Mouse (Mus musculus) heart, postnatal 14 days (tissue): Measurements from ENCODE around the gene Mmel1. TPM values are rescaled to one million over a fixed set of nuclear protein-coding genes. Genes with fewer than 3 reads are reported as not detected.

Experiments used
- DNase-seq, 2 experiments: peaks; one replicate each; pipeline ENCODE4 v3.0.0; 2021 to 2022
- intact Hi-C: fragments of 180-260 bp; cut with DNase I; formaldehyde crosslinking; loops from one replicate; pipeline ENCODE4 v1.15.1; 2025
- total RNA-seq, 2 experiments: library from RNA; stranded (reverse); gene quantifications; 2 replicates each; pipeline ENCODE4 v1.2.3; 2021

Mmel1 gene
- total RNA-seq, 2 experiments from 2014 or later, result 0.20 TPM; not detected in 1

- no peak for DNase-seq
- intact Hi-C loops, result no loop called here
Measured at GRCm38 (mm10) chr4:154929088-154929660, 59.8 kb downstream of the Mmel1 start.

- DNase-seq, result no peak
- intact Hi-C loops, result no loop called here
Measured at GRCm38 (mm10) chr4:154933306-154933907, 64.0 kb downstream of the Mmel1 start.

- DNase-seq, result no peak
- intact Hi-C loops, result no loop called here
Measured at GRCm38 (mm10) chr4:154934800-154935199, 65.4 kb downstream of the Mmel1 start.

- intact Hi-C loops, result no loop called here
- no peak for DNase-seq
Measured at GRCm38 (mm10) chr4:154935788-154936187, 66.4 kb downstream of the Mmel1 start.

- DNase-seq, result no peak
- intact Hi-C loops, result no loop called here
Measured at GRCm38 (mm10) chr4:154936542-154937255, 67.3 kb downstream of the Mmel1 start.

- intact Hi-C loops, result no loop called here
- no peak for DNase-seq
Measured at GRCm38 (mm10) chr4:154937746-154938145, 68.4 kb downstream of the Mmel1 start.

- no peak for DNase-seq
- intact Hi-C loops, result loop anchor here (5.0 kb wide), 1 partner anchor 47 kb away; no protein-coding TSS in a partner anchor
Measured at GRCm38 (mm10) chr4:154940156-154940555, 70.8 kb downstream of the Mmel1 start.

- intact Hi-C loops, result loop anchor here (5.0 kb wide), 1 partner anchor 45 kb away; no protein-coding TSS in a partner anchor
Measured at GRCm38 (mm10) chr4:154941831-154942230, 72.4 kb downstream of the Mmel1 start.

GRCm38 (mm10) chr4:154942632-154943322 is 73.4 kb downstream of the Mmel1 start:
- no peak for DNase-seq
- intact Hi-C loops, result loop anchor here (5.0 kb wide), 1 partner anchor 45 kb away; no protein-coding TSS in a partner anchor

More at GRCm38 (mm10) chr4:154941831-154942230, 72.4 kb downstream of the Mmel1 start:
- no peak for DNase-seq

- no peak for DNase-seq
- intact Hi-C loops, result loop anchor here (1.0 to 5.0 kb wide), 3 partner anchors 44 to 122 kb away; no protein-coding TSS in a partner anchor
Measured at GRCm38 (mm10) chr4:154943323-154944039, 74.1 kb downstream of the Mmel1 start.

- intact Hi-C loops, result loop anchor here (1.0 to 5.0 kb wide), 3 partner anchors 43 to 121 kb away; no protein-coding TSS in a partner anchor
- DNase-seq, result peak; percentile 72 to 81
Measured at GRCm38 (mm10) chr4:154944121-154944590, 74.8 kb downstream of the Mmel1 start.

Other genes starting within 250 kb of the Mmel1 start
- gene Prdm16, start 232.7 kb upstream of the Mmel1 start, total RNA-seq, result 10 to 100 TPM; 15.7 to 18.0 TPM
- not detected for gene Actrt2, start 201.7 kb upstream of the Mmel1 start, total RNA-seq
- under 1 TPM; 0.10 to 0.17 TPM for gene Ttc34, start 32.1 kb upstream of the Mmel1 start, total RNA-seq
- gene Fam213b, start 29.6 kb downstream of the Mmel1 start, total RNA-seq, result 10 to 100 TPM; 44.7 to 51.3 TPM
- 1 to 10 TPM; 4.1 to 5.6 TPM for gene Tnfrsf14, start 59.0 kb downstream of the Mmel1 start, total RNA-seq
- gene Hes5, start 91.3 kb downstream of the Mmel1 start, total RNA-seq, result not detected
- gene Pank4, start 94.5 kb downstream of the Mmel1 start, total RNA-seq, result 10 to 100 TPM; 38.3 to 41.0 TPM
- gene Plch2, start 187.2 kb downstream of the Mmel1 start, total RNA-seq, result under 1 TPM in 1 of 2 experiments, not detected in 1; 0.17 TPM
- 10 to 100 TPM; 18.3 to 19.6 TPM for gene Pex10, start 197.4 kb downstream of the Mmel1 start, total RNA-seq
- 10 to 100 TPM; 66.6 to 67.8 TPM for gene Rer1, start 216.8 kb downstream of the Mmel1 start, total RNA-seq
- gene Morn1, start 217.0 kb downstream of the Mmel1 start, total RNA-seq, result 1 to 10 TPM; 1.4 to 3.8 TPM